Mouse (Mus musculus) megakaryocyte, embryonic 14.5 days (primary cell): ENCODE data around the gene Pdilt.

ENCODE experiments used
- FLI1 ChIP-seq: IDR thresholded peaks from 2 replicates; pipeline ENCODE4 v1.6.1; 2012; ENCODE audit warnings: low read length, inconsistent platforms, mixed read lengths
- GATA1 ChIP-seq: IDR thresholded peaks from 3 replicates; pipeline ENCODE4 v1.6.1; 2012; ENCODE audit warnings: mixed read lengths, low read length, inconsistent platforms, borderline replicate concordance

- no peak for TF ChIP-seq GATA1
- TF ChIP-seq FLI1 = no peak
These were observed 4.1 kb downstream of the Pdilt start, which contains the start of gene Acsm5 for GRCm38 (mm10) chr7:119519163-119519562.
